Mouse (Mus musculus) kidney, adult 2 months (tissue): ENCODE data around the gene Stk17b.

Experiments used
- CTCF ChIP-seq: fragments of 200-500 bp; conservative IDR thresholded peaks from 2 replicates; pipeline ENCODE4 v1.5.1; 2011; ENCODE audit warnings: low read depth, mild to moderate bottlenecking, control low read depth, low read length, moderate library complexity, mixed read lengths; ENCODE audit not compliant: insufficient read depth, insufficient read length
- POLR2A ChIP-seq: fragments of 200-500 bp; IDR thresholded peaks from one replicate; pipeline ENCODE4 v1.6.1; 2011; ENCODE audit warnings: low read depth, low read length, control low read depth

DNA sequence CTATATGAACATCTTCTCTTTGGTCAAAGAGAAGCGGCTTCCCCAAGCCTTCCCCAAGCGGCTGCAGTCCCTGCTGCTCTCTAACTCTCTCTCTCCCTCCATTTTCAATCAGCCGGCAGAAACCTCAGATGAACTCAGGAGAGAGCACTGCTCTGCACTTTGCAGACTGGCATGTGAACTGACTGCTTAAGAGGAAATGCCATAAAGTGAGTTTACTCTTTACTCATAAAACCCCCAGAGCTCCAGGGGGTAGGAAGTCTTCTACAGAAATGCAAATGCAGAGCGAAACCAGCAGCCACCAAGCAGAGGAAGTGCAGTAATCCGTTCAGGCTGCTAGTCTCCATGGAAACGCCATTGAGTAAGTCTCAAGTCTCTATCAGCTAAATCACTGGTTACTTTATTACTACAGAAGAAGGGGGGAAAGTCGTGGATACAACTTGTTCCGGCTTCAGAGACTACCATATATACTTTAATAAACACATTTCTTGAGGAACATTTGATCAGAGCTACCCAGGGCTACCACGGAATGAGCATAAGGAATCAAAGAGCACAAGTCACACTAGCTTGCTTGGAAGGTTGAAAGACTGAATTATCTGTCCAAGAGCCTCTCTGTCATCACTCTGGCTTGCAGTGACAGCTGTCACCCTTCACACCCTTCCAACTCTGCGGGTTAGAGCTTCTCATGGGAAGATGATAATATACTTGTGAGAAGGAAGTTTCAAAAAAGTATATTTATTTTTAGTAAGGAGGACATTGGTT, 38.8 kb upstream of the Stk17b start:
- TF ChIP-seq CTCF, result no peak
- no peak for TF ChIP-seq POLR2A
